Mouse (Mus musculus): ENCODE measurements at regions not wholly inside any gene's neighbourhood (a gene's known extent, or its start where the extent isn't known, plus 50 kb on each side); places are given as distances from the start of the nearest gene placed in this dataset.

DNA sequence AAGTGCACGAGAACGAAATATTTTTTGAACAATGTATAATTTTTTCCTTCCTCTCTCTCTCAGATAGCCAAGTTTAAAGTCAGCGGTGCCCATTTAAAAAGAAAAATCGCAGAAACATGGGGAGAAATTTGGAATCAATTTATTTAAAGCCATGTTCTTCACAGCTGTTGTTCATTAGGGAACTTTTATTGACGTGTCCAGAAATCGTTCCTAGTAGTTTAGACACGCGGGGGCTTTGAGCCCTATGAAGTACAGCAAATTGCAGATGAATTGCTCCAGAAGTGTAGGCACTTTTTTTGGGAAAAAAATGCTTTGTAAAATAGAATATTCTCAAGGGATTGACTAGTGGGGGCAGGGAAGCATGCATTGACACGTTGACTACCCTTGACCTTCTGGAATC, 182.8 kb downstream of the Rdh14 start:
- no peak for DNase-seq

DNA sequence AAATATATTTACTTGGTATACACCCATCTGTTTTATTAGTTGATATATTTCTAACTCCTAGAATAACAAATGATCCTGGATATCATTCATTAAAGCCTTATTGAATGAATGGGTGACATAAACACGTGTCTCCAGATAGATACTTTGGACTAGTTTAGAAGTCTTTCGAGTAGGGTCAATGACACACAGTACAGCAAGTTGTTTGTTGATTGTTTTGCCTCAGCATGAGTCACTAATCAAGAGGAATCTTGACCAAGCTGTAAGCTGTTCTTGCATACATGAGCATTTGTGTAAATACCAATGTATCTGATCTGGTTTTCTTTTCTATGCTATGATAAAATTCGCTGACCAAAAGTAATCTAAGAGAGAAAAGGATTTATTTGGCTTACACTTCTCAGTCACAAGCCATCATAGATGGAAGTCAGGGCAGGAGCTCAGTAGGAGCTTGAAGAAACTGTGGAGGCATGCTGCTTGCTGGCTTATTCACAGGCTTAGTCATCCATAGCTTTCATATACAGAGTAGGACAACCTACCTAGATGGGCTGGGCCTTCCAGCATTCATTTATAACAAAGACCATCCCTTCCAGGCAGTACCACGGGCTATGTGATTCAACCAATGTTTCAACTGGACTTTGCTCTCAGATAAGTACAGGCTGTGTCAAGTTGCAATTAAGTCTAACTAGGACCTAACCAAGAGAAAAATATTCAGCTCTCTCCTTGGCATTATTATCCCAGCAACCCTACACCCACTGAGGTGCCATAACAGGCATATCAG, 192.5 kb downstream of the Rdh14 start:
- DNase-seq = no peak

- no peak for DNase-seq
Measured at GRCm38 (mm10) chr12:10584026-10584425, 193.5 kb downstream of the Rdh14 start.

- DNase-seq = peak; percentile 81
Measured at GRCm38 (mm10) chr12:10589537-10589936, 199.0 kb downstream of the Rdh14 start.

GRCm38 (mm10) chr12:10597976-10598746, 207.6 kb downstream of the Rdh14 start:
- peak; percentile 45 for DNase-seq

DNA sequence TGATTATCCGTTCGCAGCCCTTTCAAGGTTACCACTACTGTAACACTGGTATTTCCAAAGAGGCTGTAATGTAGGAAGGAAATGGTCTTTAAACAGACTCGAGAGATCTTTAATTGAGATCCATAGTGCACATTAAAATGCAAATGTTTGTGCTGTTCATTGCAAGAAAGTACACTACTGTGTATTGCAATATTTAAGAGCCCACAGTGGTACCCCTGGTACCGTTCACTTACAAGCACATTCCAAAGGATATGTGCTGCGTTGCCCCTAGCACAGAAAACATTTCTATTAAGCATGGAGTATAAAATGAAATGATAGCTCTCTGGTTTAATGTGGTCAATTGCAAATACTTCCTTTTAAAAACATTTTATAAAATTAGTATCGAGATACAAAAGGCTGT, 209.5 kb downstream of the Rdh14 start:
- no peak for DNase-seq

DNA sequence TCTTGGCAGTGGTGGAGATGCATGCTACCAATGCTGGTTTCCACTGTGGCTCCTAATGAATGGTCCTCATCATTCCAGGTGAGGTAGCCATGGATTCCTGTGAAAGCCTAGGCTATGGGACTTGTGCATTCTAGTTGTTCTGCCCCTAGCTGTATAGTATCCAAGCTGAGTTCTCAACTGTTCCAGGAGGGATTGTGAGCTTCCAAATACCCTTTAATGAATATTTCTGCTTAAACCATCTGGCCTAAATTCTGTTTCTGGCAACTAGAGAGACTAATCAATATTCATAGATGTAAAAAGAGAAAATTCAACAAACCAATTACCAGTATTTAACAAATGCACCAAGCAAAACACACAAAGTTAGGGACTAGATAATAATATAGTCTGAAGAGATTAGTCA, 227.7 kb downstream of the Rdh14 start:
- no peak for DNase-seq

GRCm38 (mm10) chr12:10620541-10620940, 230.0 kb downstream of the Rdh14 start:
- no peak for DNase-seq

DNA sequence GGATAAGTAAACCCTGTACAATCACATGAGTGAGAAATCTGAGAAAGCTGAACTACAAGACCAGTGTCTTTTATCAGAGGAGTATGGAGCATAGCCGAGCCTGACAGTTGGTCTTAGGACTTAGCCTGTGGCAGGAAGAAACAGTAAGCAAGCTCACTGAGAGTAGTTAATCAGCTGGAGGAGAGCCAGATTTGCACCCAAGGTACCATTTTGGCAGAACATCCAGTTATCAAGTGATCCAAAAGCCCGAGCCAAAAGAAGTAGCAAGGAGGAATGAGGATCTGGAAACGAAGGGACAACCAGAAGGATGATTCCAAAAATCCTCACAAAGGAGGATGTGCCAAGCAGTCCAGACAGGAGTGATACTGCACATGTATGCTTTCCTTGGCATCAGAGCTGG, 248.0 kb downstream of the Rdh14 start:
- no peak for DNase-seq

- DNase-seq = no peak
Measured at GRCm38 (mm10) chr12:10654466-10655184, 264.1 kb downstream of the Rdh14 start.

GRCm38 (mm10) chr12:10655185-10655544, 264.6 kb downstream of the Rdh14 start:
- no peak for DNase-seq

DNA sequence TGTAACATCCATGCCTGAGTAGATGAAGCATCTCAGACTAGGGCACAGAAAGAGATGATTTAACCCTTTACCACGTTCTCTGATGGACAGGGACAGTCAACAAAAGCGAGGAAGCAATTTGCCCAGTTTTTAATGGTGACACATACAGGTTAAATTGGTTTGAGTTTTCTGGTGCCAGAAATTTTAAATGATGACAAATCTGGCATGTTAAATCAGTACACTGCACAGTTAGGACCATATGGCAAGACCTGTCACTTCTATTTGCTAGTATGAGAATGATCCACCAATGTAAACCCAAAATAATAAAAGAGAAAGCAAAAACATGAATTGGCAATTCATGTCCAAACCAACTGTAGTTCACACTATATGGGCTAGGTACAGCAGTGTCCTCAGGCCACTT, 268.3 kb downstream of the Rdh14 start:
- no peak for DNase-seq

DNA sequence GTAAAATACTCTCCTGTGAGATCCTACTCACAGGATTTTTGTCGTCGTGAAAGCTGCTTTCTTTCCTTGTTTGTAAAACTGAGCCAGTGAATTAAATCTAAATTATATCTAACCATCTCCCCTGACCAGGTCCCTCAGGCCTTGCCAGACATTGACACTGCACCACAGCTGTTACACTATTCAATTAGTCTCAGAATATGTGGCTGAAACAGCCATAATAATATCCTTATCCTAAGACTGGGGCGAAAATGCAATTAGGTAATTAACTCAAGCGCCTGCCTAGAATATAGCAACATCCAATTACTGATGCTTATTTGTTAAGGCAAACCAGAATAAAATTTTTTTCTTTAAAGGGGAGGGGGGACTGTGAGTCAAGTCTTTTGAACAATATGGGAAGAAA, 296.2 kb downstream of the Rdh14 start:
- DNase-seq = no peak

All from lung, postnatal 36 days (tissue).